Mouse (Mus musculus): ENCODE results near the gene Dnlz. TPM values are rescaled to one million over a fixed set of nuclear protein-coding genes. Genes with fewer than 3 reads are reported as not detected.
A peak's percentile ranks its signal among the peaks of the same experiment; 100 is the strongest.

The Dnlz gene
- polyA plus RNA-seq, 1 experiment from 2014 or later, result 31.0 TPM

DNA sequence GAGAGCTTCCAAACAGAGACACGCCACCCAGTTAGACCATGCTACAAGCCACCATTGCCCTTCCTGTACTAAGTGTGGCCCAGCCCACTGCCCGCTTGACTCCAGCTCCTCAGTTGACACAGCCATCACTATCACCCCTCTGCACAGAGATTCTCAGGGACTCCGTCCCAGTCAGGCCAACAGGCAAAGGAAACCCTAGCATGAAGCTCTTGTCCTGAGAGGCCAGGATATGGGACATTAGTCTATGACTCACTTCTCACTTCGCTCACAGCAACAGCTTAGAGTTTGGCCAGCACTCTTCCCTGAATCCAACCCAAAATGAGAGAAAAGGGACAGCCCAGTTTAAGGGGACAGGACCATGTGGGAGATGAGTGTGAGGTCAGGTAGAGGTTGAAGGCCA lies 2.5 kb upstream of the Dnlz start:
- H3K9ac ChIP-seq (ENCODE audit: low read length), result no peak overlapping the region
- DNase-seq (ENCODE audit: low spot score) (no peak), ATAC-seq (ENCODE audit: insufficient number of reproducible peaks, low FRiP score, low TSS enrichment, low read depth) (no peak)
- H3K4me1 ChIP-seq (ENCODE audit: control insufficient read depth, insufficient read depth, low read length), result peaks cover 7% of the 10 kb centered on the region; the same call in 1 of the 2 replicates
- H3K4me3 ChIP-seq (ENCODE audit: low read depth, low read length), result no peak overlapping the region; the same call in 1 of the 2 replicates
- 92% methylated on average over 4 of the region's 4 CpGs for WGBS
- no peaks in the 10 kb centered on the region for H3K27me3 ChIP-seq (ENCODE audit: control insufficient read depth, insufficient read depth, low read length)
- no peaks in the 10 kb centered on the region for H3K9me3 ChIP-seq (ENCODE audit: control insufficient read depth, low read length)
- H3K4me2 ChIP-seq (ENCODE audit: low read depth, severe bottlenecking), result no peak overlapping the region
- peaks cover 5% of the 10 kb centered on the region; the same call in 1 of the 2 replicates for H3K36me3 ChIP-seq (ENCODE audit: control insufficient read depth, insufficient read depth, low read length)
- no peak overlapping the region for H3K27ac ChIP-seq (replicated peaks; ENCODE audit: low read depth, low read length)

DNA sequence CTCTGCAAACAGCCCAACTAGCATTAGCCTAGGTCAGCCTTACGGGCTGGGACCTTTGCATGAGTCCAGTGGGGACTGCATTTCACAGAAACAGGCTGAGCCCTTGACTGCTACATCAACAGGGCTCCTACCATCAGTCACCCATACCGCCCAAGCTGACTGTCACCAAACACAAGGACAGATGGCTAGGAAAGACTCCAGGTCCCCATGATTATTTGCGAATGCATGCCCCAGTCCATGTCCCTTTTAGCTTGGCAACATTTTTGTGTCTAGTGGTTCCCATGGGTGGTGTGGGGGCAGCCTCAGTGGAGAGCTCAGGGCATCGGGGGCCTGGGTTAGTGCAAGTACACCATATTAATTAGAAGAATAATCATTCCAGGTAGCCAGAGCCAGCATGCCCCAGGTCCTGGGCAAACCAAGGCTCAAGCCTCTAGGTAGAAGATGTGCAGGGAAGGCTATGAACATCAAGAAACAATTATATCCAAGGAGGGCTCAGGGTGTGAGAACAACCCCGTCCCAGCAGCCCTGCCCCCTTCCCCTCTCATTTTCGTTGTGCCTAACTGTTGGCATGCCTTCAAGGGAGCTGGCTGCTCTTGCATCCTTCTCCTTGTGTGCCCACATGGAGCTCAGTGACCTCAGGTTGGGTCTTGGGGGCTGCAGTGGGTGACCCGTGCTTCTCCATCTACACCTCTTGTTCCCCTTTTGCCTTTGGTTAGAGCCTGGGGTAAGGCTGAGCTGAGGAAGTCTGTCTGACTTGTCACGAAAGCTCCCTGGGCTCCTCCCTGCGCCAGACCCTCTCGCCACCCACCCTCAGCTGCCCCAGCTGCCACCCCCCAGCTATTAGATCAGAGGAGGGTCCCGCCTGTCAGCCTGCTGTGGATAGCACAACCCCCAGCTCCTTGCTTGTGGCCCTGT lies 1.4 kb upstream of the Dnlz start:
- Histone ChIP-seq H3K36me3 (ENCODE audit: control insufficient read depth, insufficient read depth, low read length) (peaks cover 13% of the 10 kb centered on the region), H3K9ac (ENCODE audit: low read length) (no peak overlapping the region), H3K9me3 (ENCODE audit: control insufficient read depth, low read length) (no peaks in the 10 kb centered on the region), H3K4me3 (ENCODE audit: low read depth, low read length) (no peak overlapping the region), H3K27me3 (ENCODE audit: control insufficient read depth, insufficient read depth, low read length) (no peaks in the 10 kb centered on the region), H3K4me1 (ENCODE audit: control insufficient read depth, insufficient read depth, low read length) (peaks cover 7% of the 10 kb centered on the region; the same call in 1 of the 2 replicates), H3K27ac (replicated peaks; ENCODE audit: low read depth, low read length) (no peak overlapping the region), H3K4me2 (ENCODE audit: low read depth, severe bottlenecking) (peak overlapping the region; percentile 96)
- DNase-seq (ENCODE audit: low spot score) (no peak), ATAC-seq (ENCODE audit: insufficient number of reproducible peaks, low FRiP score, low TSS enrichment, low read depth) (no peak)
- WGBS, result 89% methylated on average over 11 of the region's 11 CpGs

DNA sequence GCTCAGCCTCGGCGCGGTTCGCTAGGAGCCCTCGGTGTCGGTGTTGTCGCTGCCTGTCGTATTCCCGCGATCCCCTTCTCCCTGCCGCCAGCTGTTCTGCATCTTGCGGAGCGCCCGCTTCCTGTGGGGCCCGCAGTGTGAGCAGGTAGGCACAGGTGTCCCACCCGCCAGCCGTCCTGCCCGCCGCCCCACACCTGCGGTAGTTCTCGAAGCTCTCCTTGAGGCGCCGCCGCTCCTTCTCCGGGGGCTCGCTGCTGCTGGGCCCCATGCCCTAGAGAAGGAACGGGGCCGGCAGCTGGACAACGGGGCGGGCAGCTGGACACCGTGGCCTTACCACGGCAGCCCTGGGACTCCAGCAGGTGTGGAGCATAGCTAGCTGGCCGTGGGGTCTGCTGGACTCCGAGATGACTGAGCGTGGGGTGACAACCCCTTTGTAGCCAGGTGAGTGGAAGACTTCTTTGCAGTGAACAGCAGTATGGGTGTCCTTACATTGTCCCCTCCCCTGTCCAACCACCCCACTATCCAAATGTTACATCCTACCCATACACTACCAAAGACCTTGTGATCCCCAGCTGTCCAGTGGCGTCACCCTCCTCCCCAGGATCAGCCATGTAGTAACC lies 491 bp upstream of the Dnlz start:
- WGBS, result 3% methylated on average over 36 of the region's 36 CpGs
- Histone ChIP-seq H3K9me3 (ENCODE audit: control insufficient read depth, low read length) (no peaks in the 10 kb centered on the region), H3K27ac (replicated peaks; ENCODE audit: low read depth, low read length) (no peak overlapping the region), H3K4me3 (ENCODE audit: low read depth, low read length) (peak overlapping the region; percentile 81), H3K4me1 (ENCODE audit: control insufficient read depth, insufficient read depth, low read length) (peaks cover 7% of the 10 kb centered on the region; the same call in 1 of the 2 replicates), H3K4me2 (ENCODE audit: low read depth, severe bottlenecking) (peak overlapping the region; percentile 96), H3K36me3 (ENCODE audit: control insufficient read depth, insufficient read depth, low read length) (peaks cover 13% of the 10 kb centered on the region), H3K27me3 (ENCODE audit: control insufficient read depth, insufficient read depth, low read length) (no peaks in the 10 kb centered on the region), H3K9ac (ENCODE audit: low read length) (peak overlapping the region; percentile 90)
- DNase-seq (ENCODE audit: low spot score), result no peak
- peak; percentile 3; the same call in 1 of the 2 replicates for ATAC-seq (ENCODE audit: insufficient number of reproducible peaks, low FRiP score, low TSS enrichment, low read depth)

DNA sequence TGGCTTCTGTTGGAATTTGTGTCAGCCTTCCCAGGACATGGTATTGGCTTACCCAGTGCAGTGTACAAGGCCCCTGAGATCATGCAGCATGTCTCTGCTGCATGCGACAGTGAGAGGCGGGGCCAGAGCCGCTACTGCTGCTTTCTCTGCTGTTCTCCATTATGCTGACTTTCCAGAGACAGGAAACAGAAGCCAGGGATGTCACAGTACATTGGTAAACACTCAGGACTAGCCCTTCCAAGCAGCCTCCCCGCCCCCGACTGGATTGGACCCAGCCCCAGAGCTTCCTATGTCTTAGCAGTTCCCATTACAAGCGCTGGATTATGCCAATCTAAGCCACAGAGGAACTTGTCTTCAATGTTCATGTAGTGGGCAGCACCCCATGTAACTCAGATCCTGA lies 3.7 kb downstream of the Dnlz start:
- Histone ChIP-seq H3K36me3 (ENCODE audit: control insufficient read depth, insufficient read depth, low read length) (peaks cover 15% of the 10 kb centered on the region), H3K4me3 (ENCODE audit: low read depth, low read length) (no peak overlapping the region), H3K4me2 (ENCODE audit: low read depth, severe bottlenecking) (no peak overlapping the region), H3K27me3 (ENCODE audit: control insufficient read depth, insufficient read depth, low read length) (no peaks in the 10 kb centered on the region), H3K9ac (ENCODE audit: low read length) (no peak overlapping the region), H3K9me3 (ENCODE audit: control insufficient read depth, low read length) (no peaks in the 10 kb centered on the region), H3K27ac (replicated peaks; ENCODE audit: low read depth, low read length) (no peak overlapping the region), H3K4me1 (ENCODE audit: control insufficient read depth, insufficient read depth, low read length) (peaks cover 7% of the 10 kb centered on the region; the same call in 1 of the 2 replicates)
- ATAC-seq (ENCODE audit: insufficient number of reproducible peaks, low FRiP score, low TSS enrichment, low read depth) (no peak), DNase-seq (ENCODE audit: low spot score) (no peak)
- WGBS, result 74% methylated on average over 6 of the region's 6 CpGs

DNA sequence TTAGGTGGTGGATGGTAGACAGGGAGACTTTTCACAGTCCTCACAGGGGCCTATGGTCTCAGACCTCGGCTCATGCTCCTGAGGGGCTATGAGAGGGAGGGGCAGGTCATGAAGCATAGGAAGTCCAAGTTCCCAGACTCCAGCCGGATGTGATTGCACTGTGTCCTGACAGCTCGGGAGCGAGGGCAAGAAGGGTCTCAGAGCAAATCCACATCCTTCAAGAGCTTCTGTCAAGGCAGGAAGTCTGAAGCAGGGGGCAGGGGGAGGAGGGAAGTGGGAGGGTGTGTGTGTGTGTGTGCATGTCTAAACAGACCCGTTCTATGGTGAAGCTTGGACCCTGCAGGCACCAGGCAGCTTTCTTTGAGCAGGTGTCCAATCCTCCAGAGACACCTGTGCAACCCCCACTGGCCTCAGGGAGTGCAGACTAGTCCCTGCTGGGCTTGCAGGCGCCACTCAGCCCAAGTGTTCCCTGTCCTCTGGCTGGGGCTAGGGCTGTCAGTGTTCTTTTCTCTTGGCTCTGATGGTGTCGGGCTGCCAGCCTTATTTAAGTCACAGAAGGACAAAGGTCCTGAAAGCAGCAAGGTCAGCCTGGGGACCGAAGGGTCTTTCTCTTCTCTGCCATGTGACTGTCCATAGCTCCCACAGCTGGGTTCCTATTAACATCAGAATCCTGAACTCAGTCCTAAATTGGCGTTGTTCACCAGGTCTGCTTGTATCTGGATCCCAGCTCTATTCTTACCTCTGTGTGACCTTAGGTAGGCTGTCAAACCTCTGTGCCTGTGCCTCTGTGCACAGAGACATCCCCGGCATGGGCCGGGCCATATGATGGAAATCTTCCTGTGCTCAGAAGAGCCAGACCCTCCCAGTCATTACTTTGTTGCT lies 9.1 kb downstream of the Dnlz start:
- Histone ChIP-seq H3K9me3 (ENCODE audit: control insufficient read depth, low read length) (no peaks in the 10 kb centered on the region), H3K36me3 (ENCODE audit: control insufficient read depth, insufficient read depth, low read length) (peaks cover 13% of the 10 kb centered on the region), H3K4me2 (ENCODE audit: low read depth, severe bottlenecking) (no peak overlapping the region), H3K4me1 (ENCODE audit: control insufficient read depth, insufficient read depth, low read length) (no peaks in the 10 kb centered on the region), H3K27me3 (ENCODE audit: control insufficient read depth, insufficient read depth, low read length) (no peaks in the 10 kb centered on the region), H3K4me3 (ENCODE audit: low read depth, low read length) (no peak overlapping the region), H3K9ac (ENCODE audit: low read length) (no peak overlapping the region), H3K27ac (replicated peaks; ENCODE audit: low read depth, low read length) (no peak overlapping the region)
- ATAC-seq (ENCODE audit: insufficient number of reproducible peaks, low FRiP score, low TSS enrichment, low read depth) (no peak), DNase-seq (ENCODE audit: low spot score) (no peak)
- 79% methylated on average over 11 of the region's 11 CpGs for WGBS

DNA sequence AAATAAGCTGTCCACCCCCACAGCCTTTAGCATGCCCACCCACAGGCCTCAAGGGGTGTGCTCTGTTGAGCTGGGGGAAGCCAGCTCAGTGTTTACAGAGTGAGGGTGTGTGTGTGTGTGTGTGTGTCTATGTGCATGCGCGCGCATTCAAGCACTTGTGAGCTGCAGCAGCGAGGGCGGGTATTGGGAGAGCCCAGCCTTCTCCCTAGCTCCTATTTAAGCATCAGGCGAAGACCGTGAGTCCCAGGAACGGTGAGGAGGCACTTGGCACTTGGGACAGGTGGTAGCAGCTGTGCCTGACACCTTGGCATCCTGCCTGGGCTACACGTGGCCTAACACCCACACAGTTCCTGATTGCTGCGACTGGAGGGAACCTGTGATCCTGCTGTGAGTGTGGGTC lies 9.9 kb downstream of the Dnlz start:
- DNase-seq (ENCODE audit: low spot score), result no peak
- H3K4me2 ChIP-seq (ENCODE audit: low read depth, severe bottlenecking), result no peak overlapping the region
- H3K4me3 ChIP-seq (ENCODE audit: low read depth, low read length), result no peak overlapping the region
- peaks cover 13% of the 10 kb centered on the region for H3K36me3 ChIP-seq (ENCODE audit: control insufficient read depth, insufficient read depth, low read length)
- no peaks in the 10 kb centered on the region for H3K4me1 ChIP-seq (ENCODE audit: control insufficient read depth, insufficient read depth, low read length)
- no peak for ATAC-seq (ENCODE audit: insufficient number of reproducible peaks, low FRiP score, low TSS enrichment, low read depth)
- no peaks in the 10 kb centered on the region for H3K9me3 ChIP-seq (ENCODE audit: control insufficient read depth, low read length)
- no peak overlapping the region for H3K27ac ChIP-seq (replicated peaks; ENCODE audit: low read depth, low read length)
- no peaks in the 10 kb centered on the region for H3K27me3 ChIP-seq (ENCODE audit: control insufficient read depth, insufficient read depth, low read length)
- 89% methylated on average over 10 of the region's 10 CpGs for WGBS
- H3K9ac ChIP-seq (ENCODE audit: low read length), result no peak overlapping the region

DNA sequence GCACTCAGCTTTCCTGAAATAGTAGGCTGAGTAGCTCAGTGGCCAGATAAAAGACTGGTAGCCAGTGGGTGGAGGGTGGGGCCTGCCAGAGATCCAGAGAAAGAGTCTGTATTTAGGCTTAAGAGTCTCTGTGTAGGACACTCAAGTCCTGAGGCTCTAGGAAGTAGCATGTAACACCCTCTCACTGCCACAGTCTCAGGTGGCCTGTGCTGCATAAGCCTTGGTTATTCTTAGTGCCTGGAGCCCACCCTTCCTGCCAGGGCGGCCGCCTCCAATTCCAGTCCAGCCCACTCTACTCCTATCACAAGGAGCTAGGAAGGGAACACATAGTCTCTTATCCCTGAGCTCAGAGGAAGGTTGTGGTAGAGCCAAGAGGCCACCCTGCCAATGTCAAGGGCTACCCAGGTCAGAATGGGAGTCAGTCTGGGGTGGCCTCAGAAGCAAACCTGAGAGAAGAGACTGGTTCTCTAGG lies 10.4 kb downstream of the Dnlz start:
- Histone ChIP-seq H3K27me3 (ENCODE audit: control insufficient read depth, insufficient read depth, low read length) (no peaks in the 10 kb centered on the region), H3K4me2 (ENCODE audit: low read depth, severe bottlenecking) (no peak overlapping the region), H3K9me3 (ENCODE audit: control insufficient read depth, low read length) (no peaks in the 10 kb centered on the region), H3K36me3 (ENCODE audit: control insufficient read depth, insufficient read depth, low read length) (peaks cover 13% of the 10 kb centered on the region), H3K9ac (ENCODE audit: low read length) (no peak overlapping the region), H3K27ac (replicated peaks; ENCODE audit: low read depth, low read length) (no peak overlapping the region), H3K4me3 (ENCODE audit: low read depth, low read length) (no peak overlapping the region), H3K4me1 (ENCODE audit: control insufficient read depth, insufficient read depth, low read length) (no peaks in the 10 kb centered on the region)
- ATAC-seq (ENCODE audit: insufficient number of reproducible peaks, low FRiP score, low TSS enrichment, low read depth) (no peak), DNase-seq (ENCODE audit: low spot score) (no peak)
- WGBS, result 90% methylated on average over 2 of the region's 2 CpGs

DNA sequence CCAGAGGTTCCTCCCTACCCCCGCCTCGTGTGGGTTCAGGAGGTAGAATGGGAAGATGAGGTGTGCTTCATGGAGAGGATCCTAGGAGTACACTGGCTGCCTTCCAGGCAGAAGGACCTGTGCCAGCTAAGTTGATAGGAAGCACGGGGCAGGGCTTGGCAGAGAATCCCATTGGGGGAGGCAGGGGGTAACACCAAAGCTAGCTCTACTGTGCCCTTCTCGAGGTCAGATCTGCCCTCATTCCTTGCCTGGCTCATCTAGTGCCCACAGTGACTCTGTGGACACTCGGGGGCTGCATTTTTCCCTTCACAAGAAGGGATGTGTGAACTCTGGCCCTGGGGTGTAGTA lies 12.7 kb downstream of the Dnlz start:
- Histone ChIP-seq H3K36me3 (ENCODE audit: control insufficient read depth, insufficient read depth, low read length) (peaks cover 11% of the 10 kb centered on the region), H3K27ac (replicated peaks; ENCODE audit: low read depth, low read length) (no peak overlapping the region), H3K4me2 (ENCODE audit: low read depth, severe bottlenecking) (no peak overlapping the region), H3K9ac (ENCODE audit: low read length) (no peak overlapping the region), H3K4me3 (ENCODE audit: low read depth, low read length) (no peak overlapping the region), H3K27me3 (ENCODE audit: control insufficient read depth, insufficient read depth, low read length) (no peaks in the 10 kb centered on the region), H3K4me1 (ENCODE audit: control insufficient read depth, insufficient read depth, low read length) (no peaks in the 10 kb centered on the region), H3K9me3 (ENCODE audit: control insufficient read depth, low read length) (no peaks in the 10 kb centered on the region)
- DNase-seq (ENCODE audit: low spot score), result no peak
- 91% methylated on average over 5 of the region's 5 CpGs for WGBS
- no peak for ATAC-seq (ENCODE audit: insufficient number of reproducible peaks, low FRiP score, low TSS enrichment, low read depth)
